Mouse (Mus musculus): ENCODE measurements around the gene Ms4a7.
"Not testable (repeated sequence)": the region's sequence is repeated elsewhere in the genome, so short reads cannot be mapped to it uniquely, and the experiment has no call there.

Ms4a7 gene

DNA sequence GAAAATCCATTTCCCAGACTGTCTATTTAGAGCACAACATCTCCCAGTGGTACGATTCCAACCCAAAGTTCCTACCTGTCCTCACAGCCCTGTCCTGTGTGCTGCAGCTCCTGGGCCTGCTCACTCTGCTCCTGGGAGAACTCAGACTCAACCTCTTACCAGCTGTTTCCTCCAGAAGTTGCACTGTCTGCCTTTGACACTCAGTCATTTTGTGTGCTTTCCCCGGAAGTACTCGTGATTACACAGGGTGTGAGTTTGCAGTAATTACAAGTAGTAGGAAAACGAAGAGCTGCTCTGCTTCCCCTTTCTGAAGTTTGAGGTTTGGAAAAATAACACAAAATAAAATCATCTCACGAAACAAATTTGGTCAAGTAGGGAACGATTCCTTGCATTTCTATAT, at the start of gene Ms4a7:
Gene Ms4a7 (minus strand): TSS at position 215 of the 400 bp plus-strand sequence.
- DNase-seq, result no peak

GRCm38 (mm10) chr19:11376399-11376798, 40.5 kb upstream of the Ms4a7 start:
- DNase-seq, result no peak

GRCm38 (mm10) chr19:11375273-11375672, 39.3 kb upstream of the Ms4a7 start, which contains the start of gene Ms4a4a:
Ms4a4a (plus strand) TSS chr19:11375523.
- DNase-seq, result no peak

DNA sequence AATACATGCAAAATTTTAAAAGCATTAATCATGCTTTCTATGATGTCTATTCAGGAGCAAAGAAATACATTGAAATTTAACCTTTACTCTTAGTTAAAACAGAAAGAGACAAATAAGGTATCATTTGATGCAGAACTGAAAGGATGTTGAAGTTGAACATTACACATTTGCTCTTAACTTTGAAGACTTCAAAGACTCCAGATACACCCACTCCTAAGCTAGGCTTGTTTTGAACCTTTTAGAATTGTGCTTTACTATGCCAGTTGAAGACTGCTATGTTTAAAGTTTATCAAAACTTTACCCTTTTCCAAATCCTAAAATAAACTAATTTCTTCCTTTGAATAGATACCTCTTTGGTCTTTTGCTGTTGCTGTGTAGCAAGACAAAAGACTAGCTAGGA, 35.2 kb upstream of the Ms4a7 start:
- no peak for DNase-seq

DNA sequence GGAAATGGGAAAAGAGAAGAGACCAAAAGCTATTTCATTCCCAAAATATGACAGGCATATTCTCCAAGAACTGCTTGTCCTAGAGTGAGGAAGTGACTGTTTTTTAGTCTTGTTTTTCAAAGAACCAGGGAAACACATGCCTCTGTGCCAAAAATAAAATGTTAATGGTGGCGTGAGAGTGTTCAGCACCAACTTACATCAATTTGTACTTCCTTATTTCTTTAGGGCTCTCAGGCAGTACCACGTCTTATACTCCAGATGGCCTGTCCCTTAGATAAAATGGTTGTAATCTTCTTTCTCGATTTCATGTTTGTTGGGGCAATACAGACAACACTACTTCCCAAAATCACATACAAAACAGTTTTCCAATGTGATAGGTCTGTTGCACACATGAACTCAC, 32.4 kb upstream of the Ms4a7 start:
- no peak for DNase-seq

DNA sequence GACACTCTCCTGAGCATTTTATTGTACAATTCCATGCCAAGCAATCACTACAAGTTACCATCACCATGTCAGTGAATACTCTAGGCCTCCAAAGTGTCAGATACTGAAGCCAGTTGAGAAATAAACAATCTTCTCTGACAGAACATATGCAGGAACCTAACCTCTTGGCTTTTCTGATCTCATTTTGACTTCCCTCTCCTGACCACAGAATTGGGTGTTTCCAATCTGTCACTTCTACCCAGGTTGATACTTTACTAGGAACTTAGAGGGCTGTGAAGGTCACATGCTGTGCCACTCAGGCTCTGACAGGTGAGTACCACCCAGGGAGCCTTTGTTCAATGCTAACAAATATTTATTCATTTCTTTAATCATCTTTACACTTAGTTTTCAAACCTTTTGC, 26.1 kb upstream of the Ms4a7 start:
- DNase-seq, result no peak

DNA sequence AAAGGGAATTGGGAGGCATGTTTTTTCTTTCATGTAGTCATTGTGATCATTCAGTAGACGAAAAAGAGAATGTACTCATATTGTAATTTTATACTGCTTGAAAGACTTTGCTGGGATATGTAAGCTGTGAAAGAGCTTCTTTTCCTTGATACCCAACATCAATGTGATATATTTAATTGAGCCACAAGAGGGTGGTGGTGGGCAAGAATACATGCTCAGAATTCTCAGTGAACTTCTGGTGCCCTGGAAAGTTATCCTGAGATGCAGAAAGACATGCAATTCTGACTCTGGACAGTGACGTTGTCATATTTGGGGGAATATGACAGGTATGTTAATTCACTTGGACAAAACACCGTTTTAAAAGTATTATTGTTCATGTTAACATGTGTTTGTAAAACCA, 24.2 kb upstream of the Ms4a7 start:
- DNase-seq, result no peak

GRCm38 (mm10) chr19:11355730-11356129, 19.8 kb upstream of the Ms4a7 start:
- DNase-seq, result peak; percentile 19

GRCm38 (mm10) chr19:11351878-11352277, 15.9 kb upstream of the Ms4a7 start:
- no peak for DNase-seq

GRCm38 (mm10) chr19:11349698-11350481, 13.9 kb upstream of the Ms4a7 start:
- peak; percentile 41 for DNase-seq

DNA sequence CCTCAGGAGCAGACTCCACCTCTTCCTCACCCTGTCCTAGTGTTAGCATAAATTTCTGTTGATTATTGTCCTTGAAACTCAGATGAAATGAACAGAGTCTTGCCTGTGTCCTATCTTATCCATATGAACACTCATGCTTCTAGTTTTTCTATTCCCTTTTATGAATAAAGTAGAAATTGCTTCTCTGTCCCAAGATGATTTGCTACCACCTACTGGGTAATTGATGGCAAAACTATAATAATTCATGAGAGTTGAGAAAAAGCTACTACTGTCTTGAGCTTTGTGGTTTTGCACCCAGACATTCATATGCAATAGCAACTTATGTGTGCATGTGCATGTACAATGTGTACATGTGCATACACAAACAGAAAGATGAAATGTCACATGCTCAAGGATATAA, 8.0 kb upstream of the Ms4a7 start:
- no peak for DNase-seq

- no peak for DNase-seq
Observed at GRCm38 (mm10) chr19:11343147-11343546, 7.2 kb upstream of the Ms4a7 start.

GRCm38 (mm10) chr19:11321123-11321522, 14.8 kb downstream of the Ms4a7 start:
- DNase-seq, result no peak

GRCm38 (mm10) chr19:11316786-11317185, 19.2 kb downstream of the Ms4a7 start:
- no peak for DNase-seq

GRCm38 (mm10) chr19:11314354-11314753, 21.6 kb downstream of the Ms4a7 start, which contains the start of gene Ms4a14:
Ms4a14 (minus strand) TSS chr19:11314454.
- no peak for DNase-seq

DNA sequence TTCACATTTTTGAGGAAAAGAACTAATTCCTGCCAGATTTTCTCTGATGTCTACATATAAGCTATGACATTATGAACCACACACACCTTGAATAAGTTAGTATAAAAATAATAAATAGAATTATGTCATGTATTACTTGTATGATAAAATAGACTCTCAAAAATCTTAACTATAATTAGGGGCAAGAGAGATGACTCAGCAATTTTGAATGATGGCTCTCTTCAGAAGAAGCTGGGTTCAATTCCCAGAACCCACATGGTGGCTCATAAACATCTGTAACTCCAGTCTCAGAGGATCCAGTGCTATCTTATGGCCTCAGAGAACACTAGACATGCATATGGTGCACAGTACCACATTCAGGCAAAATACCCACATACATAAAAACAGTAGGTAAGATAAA, 27.1 kb downstream of the Ms4a7 start:
- no peak for DNase-seq

GRCm38 (mm10) chr19:11299529-11299928, 36.4 kb downstream of the Ms4a7 start:
- DNase-seq, result not testable (repeated sequence)

DNA sequence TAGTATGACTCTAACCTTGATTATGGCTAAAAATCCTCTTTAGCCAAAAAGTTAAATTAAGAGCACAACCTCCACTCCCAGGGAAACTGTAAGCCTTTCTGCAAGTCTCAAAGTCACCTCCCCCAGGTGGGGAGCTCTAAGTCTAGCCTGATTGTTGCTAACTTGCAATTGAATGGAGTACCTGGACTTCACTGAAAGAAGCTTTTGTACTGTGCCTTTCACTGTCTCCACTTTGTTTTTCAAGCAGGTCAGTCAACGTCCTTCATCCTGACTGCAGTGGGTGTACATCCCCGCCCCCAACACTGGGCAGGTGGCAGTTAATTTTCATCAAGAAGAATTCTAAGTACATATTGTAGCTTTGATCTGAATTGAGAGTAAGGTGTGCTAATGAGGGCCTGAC, 37.0 kb downstream of the Ms4a7 start:
- no peak for DNase-seq

GRCm38 (mm10) chr19:11293616-11294015, 42.3 kb downstream of the Ms4a7 start:
- DNase-seq, result not testable (repeated sequence)

DNA sequence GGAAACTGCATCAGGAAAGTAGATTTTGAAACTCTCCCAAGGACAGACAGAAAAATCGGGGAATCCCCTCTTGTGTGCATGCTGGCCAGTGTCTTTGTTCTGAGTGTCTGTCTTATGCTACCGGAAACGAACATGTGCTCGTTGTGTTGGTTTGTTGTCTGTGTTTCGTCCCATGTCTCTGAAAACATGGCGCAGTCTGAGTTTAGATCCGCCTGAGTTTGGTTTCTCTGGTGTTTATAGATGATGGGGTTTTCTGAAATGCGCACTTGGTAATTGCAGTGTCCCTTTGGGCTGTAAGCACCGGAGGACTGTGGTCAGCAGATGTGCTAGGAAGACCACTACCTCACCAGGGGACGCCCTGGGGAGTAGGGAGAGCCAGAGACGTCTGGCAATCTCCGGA, 43.0 kb downstream of the Ms4a7 start:
- DNase-seq, result peak; percentile 28

DNA sequence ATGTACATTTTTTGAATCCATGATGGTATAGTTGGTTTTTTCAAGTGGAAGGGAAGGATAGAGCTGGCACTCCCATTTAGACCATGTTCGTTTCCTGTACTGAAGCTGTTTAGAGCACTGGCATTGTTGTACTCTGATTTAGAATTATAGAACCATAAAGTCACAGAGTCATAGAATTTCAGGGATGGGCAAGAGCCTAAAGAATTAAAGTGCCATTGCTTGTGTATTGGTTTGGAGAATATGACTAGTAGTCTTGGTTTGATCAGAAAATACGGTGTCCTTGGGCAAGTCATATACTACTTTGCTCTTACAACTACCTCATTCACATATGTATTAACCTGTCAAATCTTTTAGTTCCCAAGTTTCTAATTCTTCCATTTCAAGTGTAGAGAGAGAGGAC, 52.2 kb downstream of the Ms4a7 start, which contains the start of gene Ms4a5:
Gene Ms4a5 (minus strand): TSS at position 101 of the 400 bp plus-strand sequence.
- DNase-seq, result no peak

- no peak for DNase-seq
Observed at GRCm38 (mm10) chr19:11280223-11280622, 55.7 kb downstream of the Ms4a7 start.

- no peak for DNase-seq
Observed at GRCm38 (mm10) chr19:11276431-11276830, 59.5 kb downstream of the Ms4a7 start.

Measured in thymus, postnatal 4 days (tissue).